Mouse (Mus musculus) bone marrow, adult 2 months (tissue): ENCODE data around the gene Ldhal6b.

Source experiments
- CTCF ChIP-seq: fragments of 200-500 bp; IDR thresholded peaks from 2 replicates; pipeline ENCODE4 v1.5.1; 2011; ENCODE audit warnings: low read length, control low read depth; ENCODE audit not compliant: control insufficient read depth, insufficient read depth
- POLR2A ChIP-seq: fragments of 200-500 bp; IDR thresholded peaks from 2 replicates; pipeline ENCODE4 v1.6.1; 2011; ENCODE audit warnings: low read depth, mild to moderate bottlenecking, control low read depth, low read length, borderline replicate concordance; ENCODE audit not compliant: control insufficient read depth

DNA sequence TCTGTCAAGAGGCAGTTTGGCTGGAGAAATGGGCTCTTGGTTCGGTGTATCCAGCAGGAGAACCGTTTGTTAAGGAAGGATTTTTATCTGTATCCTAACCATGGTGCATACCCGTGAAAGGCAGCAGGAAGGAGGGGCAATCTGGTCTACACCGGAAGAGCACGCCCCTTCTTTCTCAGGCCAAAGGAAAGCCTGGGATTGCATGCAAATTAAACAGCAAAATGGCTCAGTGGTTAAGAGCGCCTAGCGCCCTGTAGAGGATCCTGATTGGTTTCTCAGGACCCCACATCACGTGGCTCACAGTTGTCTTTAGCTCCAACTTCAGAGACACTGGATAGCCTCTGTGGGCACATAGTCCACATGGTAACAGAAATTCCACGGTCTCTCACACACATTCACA lies 489 bp upstream of the Ldhal6b start:
- TF ChIP-seq CTCF, result no peak
- no peak for TF ChIP-seq POLR2A
